Mouse (Mus musculus) bone marrow, adult 2 months (tissue): ENCODE results near the gene Plekha1.

Experiments used
- CTCF ChIP-seq: fragments of 200-500 bp; IDR thresholded peaks from 2 replicates; pipeline ENCODE4 v1.5.1; 2011; ENCODE audit warnings: low read length, control low read depth; ENCODE audit not compliant: control insufficient read depth, insufficient read depth
- POLR2A ChIP-seq: fragments of 200-500 bp; IDR thresholded peaks from 2 replicates; pipeline ENCODE4 v1.6.1; 2011; ENCODE audit warnings: low read depth, mild to moderate bottlenecking, control low read depth, low read length, borderline replicate concordance; ENCODE audit not compliant: control insufficient read depth

- TF ChIP-seq CTCF (no peak), POLR2A (no peak)
These were observed 39.2 kb downstream of the Plekha1 start for GRCm38 (mm10) chr7:130904571-130905365.
